Mouse (Mus musculus) E14TG2a.4 (cell line): ENCODE measurements around the gene Pcdh9.

Source experiments
- CTCF ChIP-seq: conservative IDR thresholded peaks from 2 replicates; pipeline ENCODE4 v1.5.1; 2014; ENCODE audit warnings: low read length
- POU5F1 ChIP-seq: IDR thresholded peaks from 2 replicates; pipeline ENCODE4 v1.6.1; 2014; ENCODE audit warnings: low read length, borderline replicate concordance

DNA sequence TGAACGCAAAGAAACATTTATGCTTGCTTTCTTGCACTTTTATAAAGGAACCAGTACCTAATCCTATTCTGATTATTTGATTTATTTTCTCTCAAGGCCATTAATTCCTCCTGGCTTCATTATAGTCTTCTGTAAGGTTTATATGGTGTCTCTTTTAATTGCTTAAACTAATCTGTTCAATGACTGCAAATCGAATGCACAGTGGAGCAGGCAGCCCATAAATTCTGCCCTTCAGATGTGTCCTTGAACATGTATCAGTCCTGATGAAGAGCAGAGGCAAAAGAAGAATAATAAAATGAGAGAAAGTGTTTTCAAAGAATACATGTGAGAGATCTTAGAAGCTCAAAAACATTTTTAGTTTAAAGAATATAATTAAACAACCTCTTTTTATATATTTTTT lies 263.2 kb downstream of the Pcdh9 start:
- TF ChIP-seq CTCF, result no peak
- TF ChIP-seq POU5F1, result no peak
